Mouse (Mus musculus): ENCODE results near the gene Tnfrsf22. TPM values are rescaled to one million over a fixed set of nuclear protein-coding genes. Genes with fewer than 3 reads are reported as not detected.
"Not testable (repeated sequence)": the region's sequence is repeated elsewhere in the genome, so short reads cannot be mapped to it uniquely, and the experiment has no call there.

The Tnfrsf22 gene
- polyA plus RNA-seq, 1 experiment from 2014 or later: 11.5 TPM

DNA sequence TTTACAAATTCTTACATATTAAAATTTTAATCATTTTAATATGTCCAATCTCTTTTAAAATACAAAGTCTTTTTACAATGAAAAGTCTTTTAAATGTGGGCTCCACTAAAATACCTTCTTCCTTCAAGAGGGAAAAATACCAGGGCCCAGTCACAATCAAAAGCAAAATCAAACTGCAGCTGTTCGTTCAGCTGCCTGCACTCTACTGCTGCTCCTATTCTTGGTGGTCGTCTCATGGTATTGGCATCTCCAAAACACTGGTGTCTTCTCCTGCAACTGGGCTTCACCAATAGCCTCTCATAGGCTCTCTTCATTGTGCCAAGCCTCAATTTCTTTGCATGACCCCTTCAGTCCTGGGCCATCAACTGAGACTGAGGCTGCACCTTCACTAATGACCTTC, 14.0 kb upstream of the Tnfrsf22 start:
- Histone ChIP-seq H3K4me2 (ENCODE audit: low read depth, low read length) (no peak overlapping the region), H3K36me3 (replicated peaks; ENCODE audit: control insufficient read depth, insufficient read depth, low read depth, low read length) (no peaks in the 10 kb centered on the region), H3K9me3 (replicated peaks; ENCODE audit: control insufficient read depth, low read length) (no peaks in the 10 kb centered on the region), H3K9ac (replicated peaks; ENCODE audit: low read length) (no peak overlapping the region), H3K4me1 (ENCODE audit: control insufficient read depth, insufficient read depth, low read length) (no peaks in the 10 kb centered on the region), H3K27ac (replicated peaks; ENCODE audit: low read depth, low read length) (no peak overlapping the region), H3K4me3 (ENCODE audit: low read depth, low read length) (no peak overlapping the region), H3K27me3 (ENCODE audit: control insufficient read depth, insufficient read depth, low read length) (no peaks in the 10 kb centered on the region)
- no peak for ATAC-seq (replicated peaks; ENCODE audit: insufficient number of reproducible peaks, low FRiP score, low TSS enrichment, low read depth)
- 81% methylated on average over 2 of the region's 2 CpGs for WGBS
- no peak for DNase-seq (ENCODE audit: low spot score)

DNA sequence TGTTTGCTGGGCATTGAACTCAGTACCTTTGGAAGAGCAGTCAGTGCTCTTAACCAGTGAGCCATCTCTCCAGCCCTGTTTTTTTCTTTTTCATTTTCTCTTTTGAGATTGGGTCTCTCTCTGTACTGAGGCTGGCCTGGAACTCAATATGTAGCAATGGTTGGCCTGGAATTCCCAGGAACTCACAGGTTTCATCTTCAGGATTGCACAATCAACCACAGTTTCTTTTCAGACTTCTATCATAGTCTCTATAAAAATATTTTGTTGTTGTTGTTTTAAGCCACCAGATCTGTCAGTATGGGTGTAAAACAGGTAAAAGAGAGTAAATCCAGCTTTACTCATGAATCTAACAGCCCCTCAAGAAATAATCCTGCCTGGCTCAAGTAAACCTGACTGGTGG, 11.3 kb upstream of the Tnfrsf22 start:
- H3K4me2 ChIP-seq (ENCODE audit: low read depth, low read length): no peak overlapping the region
- no peaks in the 10 kb centered on the region for H3K4me1 ChIP-seq (ENCODE audit: control insufficient read depth, insufficient read depth, low read length)
- no peak for DNase-seq (ENCODE audit: low spot score)
- no peak overlapping the region for H3K27ac ChIP-seq (replicated peaks; ENCODE audit: low read depth, low read length)
- H3K4me3 ChIP-seq (ENCODE audit: low read depth, low read length): no peak overlapping the region
- no peaks in the 10 kb centered on the region for H3K36me3 ChIP-seq (replicated peaks; ENCODE audit: control insufficient read depth, insufficient read depth, low read depth, low read length)
- no peak overlapping the region for H3K9ac ChIP-seq (replicated peaks; ENCODE audit: low read length)
- ATAC-seq (replicated peaks; ENCODE audit: insufficient number of reproducible peaks, low FRiP score, low TSS enrichment, low read depth): no peak
- no peaks in the 10 kb centered on the region for H3K9me3 ChIP-seq (replicated peaks; ENCODE audit: control insufficient read depth, low read length)
- no peaks in the 10 kb centered on the region for H3K27me3 ChIP-seq (ENCODE audit: control insufficient read depth, insufficient read depth, low read length)

DNA sequence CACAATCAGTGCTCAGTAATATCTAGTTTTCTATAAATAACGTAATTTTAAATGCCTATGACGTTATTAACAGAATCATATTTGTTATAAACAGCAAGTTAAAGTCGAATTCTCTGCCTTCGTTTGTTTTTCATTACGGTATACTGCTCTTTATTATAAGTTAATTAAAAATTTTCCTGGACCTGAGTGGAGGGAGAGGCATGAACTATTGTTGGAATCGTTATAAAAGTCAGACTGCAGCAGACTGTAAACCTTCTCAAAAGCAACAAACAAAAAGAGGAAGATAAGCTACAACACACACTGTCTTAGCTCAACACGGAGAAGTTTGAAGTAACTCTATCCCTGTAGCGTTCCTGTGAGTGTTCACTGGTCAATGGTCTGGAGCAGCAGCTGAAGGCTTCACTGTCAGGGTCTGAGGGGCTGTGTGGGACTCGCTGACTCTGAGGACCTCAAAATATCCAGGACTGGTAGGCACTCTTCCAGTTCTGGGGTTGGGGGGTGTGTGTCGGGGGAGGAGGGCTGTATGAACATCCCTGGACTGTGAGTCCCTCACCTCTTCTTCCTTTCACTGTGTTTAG, 397 bp upstream of the Tnfrsf22 start:
- not testable (repeated sequence) for H3K4me1 ChIP-seq (ENCODE audit: control insufficient read depth, insufficient read depth, low read length); H3K9ac ChIP-seq (replicated peaks; ENCODE audit: low read length); DNase-seq (ENCODE audit: low spot score); H3K9me3 ChIP-seq (replicated peaks; ENCODE audit: control insufficient read depth, low read length); H3K27me3 ChIP-seq (ENCODE audit: control insufficient read depth, insufficient read depth, low read length); ATAC-seq (replicated peaks; ENCODE audit: insufficient number of reproducible peaks, low FRiP score, low TSS enrichment, low read depth); H3K4me3 ChIP-seq (ENCODE audit: low read depth, low read length); H3K36me3 ChIP-seq (replicated peaks; ENCODE audit: control insufficient read depth, insufficient read depth, low read depth, low read length); H3K27ac ChIP-seq (replicated peaks; ENCODE audit: low read depth, low read length)
- peak overlapping the region; percentile 88 for H3K4me2 ChIP-seq (ENCODE audit: low read depth, low read length)
- 56% methylated on average over 10 of the region's 10 CpGs for WGBS

DNA sequence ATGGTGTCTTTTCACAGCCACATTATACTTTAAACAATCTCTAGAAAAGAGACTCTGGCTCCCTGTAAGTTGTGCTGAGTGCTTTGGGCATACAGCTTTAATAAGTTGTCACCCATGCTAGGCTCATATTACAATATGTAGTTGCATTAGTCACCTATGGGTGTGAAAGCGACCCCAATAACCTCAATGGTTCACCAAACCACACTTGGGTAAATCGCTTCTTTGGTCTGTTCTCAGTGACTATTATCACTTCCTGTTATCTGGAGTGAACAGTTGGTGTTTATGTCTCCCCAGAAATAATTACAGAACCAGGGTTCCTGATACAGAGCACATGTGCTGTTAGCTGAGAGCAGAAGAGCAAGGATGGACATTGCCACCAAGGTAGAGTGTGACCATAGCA, 5.5 kb downstream of the Tnfrsf22 start:
- not testable (repeated sequence) for H3K4me2 ChIP-seq (ENCODE audit: low read depth, low read length); H3K27me3 ChIP-seq (ENCODE audit: control insufficient read depth, insufficient read depth, low read length); H3K27ac ChIP-seq (replicated peaks; ENCODE audit: low read depth, low read length); DNase-seq (ENCODE audit: low spot score); H3K4me3 ChIP-seq (ENCODE audit: low read depth, low read length); H3K9ac ChIP-seq (replicated peaks; ENCODE audit: low read length); H3K36me3 ChIP-seq (replicated peaks; ENCODE audit: control insufficient read depth, insufficient read depth, low read depth, low read length); ATAC-seq (replicated peaks; ENCODE audit: insufficient number of reproducible peaks, low FRiP score, low TSS enrichment, low read depth); H3K9me3 ChIP-seq (replicated peaks; ENCODE audit: control insufficient read depth, low read length); H3K4me1 ChIP-seq (ENCODE audit: control insufficient read depth, insufficient read depth, low read length)
- 88% methylated on average over 2 of the region's 2 CpGs for WGBS

DNA sequence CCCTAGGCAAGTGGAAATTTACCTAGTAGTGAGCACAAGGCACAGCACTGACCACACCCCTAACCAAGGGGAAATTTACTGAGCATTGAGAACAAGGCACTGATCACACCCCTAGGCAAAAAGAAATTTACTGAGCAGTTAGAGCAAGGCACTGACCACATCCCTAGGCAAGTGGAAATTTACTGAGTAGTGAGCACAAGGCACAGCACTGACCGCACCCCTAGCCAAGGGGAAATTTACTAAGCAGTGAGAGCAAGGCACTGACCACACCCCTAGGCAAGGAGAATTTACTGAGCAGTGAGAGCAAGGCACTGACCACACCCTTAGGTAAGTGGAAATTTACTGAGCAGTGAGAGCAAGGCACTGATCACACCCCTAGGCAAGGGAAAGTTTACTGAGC, 12.8 kb downstream of the Tnfrsf22 start:
- no peak overlapping the region for H3K4me3 ChIP-seq (ENCODE audit: low read depth, low read length)
- no peak for ATAC-seq (replicated peaks; ENCODE audit: insufficient number of reproducible peaks, low FRiP score, low TSS enrichment, low read depth)
- H3K4me1 ChIP-seq (ENCODE audit: control insufficient read depth, insufficient read depth, low read length): no peaks in the 10 kb centered on the region
- no peak for DNase-seq (ENCODE audit: low spot score)
- no peak overlapping the region for H3K27ac ChIP-seq (replicated peaks; ENCODE audit: low read depth, low read length)
- H3K27me3 ChIP-seq (ENCODE audit: control insufficient read depth, insufficient read depth, low read length): no peaks in the 10 kb centered on the region
- WGBS: 95% methylated on average over 1 of the region's 1 CpGs
- no peaks in the 10 kb centered on the region for H3K36me3 ChIP-seq (replicated peaks; ENCODE audit: control insufficient read depth, insufficient read depth, low read depth, low read length)
- no peaks in the 10 kb centered on the region for H3K9me3 ChIP-seq (replicated peaks; ENCODE audit: control insufficient read depth, low read length)
- no peak overlapping the region for H3K4me2 ChIP-seq (ENCODE audit: low read depth, low read length)
- H3K9ac ChIP-seq (replicated peaks; ENCODE audit: low read length): no peak overlapping the region

DNA sequence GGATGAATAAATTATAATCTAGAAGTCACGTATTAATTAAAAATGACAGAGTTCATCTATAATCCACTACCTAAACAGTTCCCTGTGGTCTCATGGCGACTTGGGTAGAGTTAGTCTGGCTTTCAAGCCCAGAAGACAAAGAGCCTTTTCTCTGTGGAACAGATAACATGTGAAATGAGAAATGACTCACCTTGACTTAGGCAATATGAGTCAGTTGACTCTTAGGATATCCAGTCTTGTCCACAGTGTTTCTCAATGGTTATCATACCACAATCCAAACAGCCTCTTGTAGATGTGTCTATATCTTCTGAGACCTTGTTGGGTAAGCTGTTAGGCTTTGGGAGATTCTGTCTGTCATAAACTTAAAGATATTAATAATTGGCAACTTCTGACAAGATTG, 18.0 kb downstream of the Tnfrsf22 start:
- H3K27ac ChIP-seq (replicated peaks; ENCODE audit: low read depth, low read length): no peak overlapping the region
- no peaks in the 10 kb centered on the region for H3K4me1 ChIP-seq (ENCODE audit: control insufficient read depth, insufficient read depth, low read length)
- H3K4me2 ChIP-seq (ENCODE audit: low read depth, low read length): no peak overlapping the region
- H3K36me3 ChIP-seq (replicated peaks; ENCODE audit: control insufficient read depth, insufficient read depth, low read depth, low read length): no peaks in the 10 kb centered on the region
- no peaks in the 10 kb centered on the region for H3K9me3 ChIP-seq (replicated peaks; ENCODE audit: control insufficient read depth, low read length)
- DNase-seq (ENCODE audit: low spot score) (no peak), ATAC-seq (replicated peaks; ENCODE audit: insufficient number of reproducible peaks, low FRiP score, low TSS enrichment, low read depth) (no peak)
- 75% methylated on average over 2 of the region's 2 CpGs for WGBS
- no peak overlapping the region for H3K9ac ChIP-seq (replicated peaks; ENCODE audit: low read length)
- H3K4me3 ChIP-seq (ENCODE audit: low read depth, low read length): no peak overlapping the region
- no peaks in the 10 kb centered on the region for H3K27me3 ChIP-seq (ENCODE audit: control insufficient read depth, insufficient read depth, low read length)

DNA sequence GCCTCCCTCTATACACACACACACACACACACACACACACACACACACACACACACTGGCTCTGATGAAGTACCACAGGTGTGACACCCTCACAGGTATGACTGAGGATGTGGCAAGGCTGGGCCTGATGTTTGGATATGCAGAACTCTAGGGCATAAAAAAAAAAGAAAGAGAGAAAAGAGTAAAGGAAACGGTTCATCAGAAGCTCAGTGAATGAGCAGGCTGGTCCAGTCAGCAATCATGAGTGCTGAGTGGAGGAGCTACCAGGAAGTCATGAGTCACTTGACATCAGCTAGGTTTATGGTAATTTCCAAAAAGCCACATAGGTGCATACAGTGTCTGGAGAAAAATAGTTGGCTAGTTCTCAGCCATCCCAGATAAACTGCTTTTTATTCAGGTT, 20.0 kb downstream of the Tnfrsf22 start:
- Histone ChIP-seq H3K9ac (replicated peaks; ENCODE audit: low read length) (no peak overlapping the region), H3K9me3 (replicated peaks; ENCODE audit: control insufficient read depth, low read length) (no peaks in the 10 kb centered on the region), H3K27me3 (ENCODE audit: control insufficient read depth, insufficient read depth, low read length) (no peaks in the 10 kb centered on the region), H3K4me1 (ENCODE audit: control insufficient read depth, insufficient read depth, low read length) (no peaks in the 10 kb centered on the region), H3K27ac (replicated peaks; ENCODE audit: low read depth, low read length) (no peak overlapping the region), H3K4me3 (ENCODE audit: low read depth, low read length) (no peak overlapping the region), H3K4me2 (ENCODE audit: low read depth, low read length) (no peak overlapping the region), H3K36me3 (replicated peaks; ENCODE audit: control insufficient read depth, insufficient read depth, low read depth, low read length) (no peaks in the 10 kb centered on the region)
- 53% methylated on average over 1 of the region's 1 CpGs for WGBS
- ATAC-seq (replicated peaks; ENCODE audit: insufficient number of reproducible peaks, low FRiP score, low TSS enrichment, low read depth) (no peak), DNase-seq (ENCODE audit: low spot score) (no peak)

DNA sequence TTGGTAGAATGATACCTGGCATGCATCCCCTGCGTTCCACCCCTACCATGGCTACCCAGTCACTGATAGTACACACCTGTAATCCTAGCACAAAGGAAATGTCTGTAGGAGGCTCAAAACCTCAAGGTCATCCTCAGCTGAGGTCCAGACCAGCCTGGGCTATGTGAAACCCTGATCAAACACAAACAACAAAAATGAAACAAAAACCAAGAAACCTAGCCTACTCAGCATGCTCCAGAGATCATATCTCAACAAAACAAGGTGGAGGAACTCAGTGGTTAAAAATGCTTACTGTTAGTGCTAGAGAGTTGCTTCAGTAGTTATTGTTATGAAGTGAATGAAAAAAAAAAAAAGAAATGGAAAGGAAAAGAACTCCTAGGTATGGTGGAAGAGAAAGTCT, 20.9 kb downstream of the Tnfrsf22 start, which contains the start of gene Tnfrsf26:
TSS of gene Tnfrsf26 (minus strand) at position 183 of the 400 bp plus-strand sequence.
- Histone ChIP-seq H3K4me2 (ENCODE audit: low read depth, low read length) (no peak within 1 kb of the TSS), H3K36me3 (replicated peaks; ENCODE audit: control insufficient read depth, insufficient read depth, low read depth, low read length) (no peaks in the 10 kb centered on the region), H3K27ac (replicated peaks; ENCODE audit: low read depth, low read length) (no peak within 1 kb of the TSS), H3K9ac (replicated peaks; ENCODE audit: low read length) (no peak within 1 kb of the TSS), H3K4me1 (ENCODE audit: control insufficient read depth, insufficient read depth, low read length) (no peaks in the 10 kb centered on the region), H3K27me3 (ENCODE audit: control insufficient read depth, insufficient read depth, low read length) (no peaks in the 10 kb centered on the region), H3K4me3 (ENCODE audit: low read depth, low read length) (no peak within 1 kb of the TSS), H3K9me3 (replicated peaks; ENCODE audit: control insufficient read depth, low read length) (no peaks in the 10 kb centered on the region)
- WGBS: 84% methylated on average over 1 of the region's 1 CpGs
- ATAC-seq (replicated peaks; ENCODE audit: insufficient number of reproducible peaks, low FRiP score, low TSS enrichment, low read depth): no peak
- no peak for DNase-seq (ENCODE audit: low spot score)
